Mouse (Mus musculus): ENCODE data around the gene Nfe2. TPM values are rescaled to one million over a fixed set of nuclear protein-coding genes. Genes with fewer than 3 reads are reported as not detected.

The Nfe2 gene
- 0.58 and 1.0 TPM in 2 replicates for polyA plus RNA-seq (2012; rRNA removed)

DNA sequence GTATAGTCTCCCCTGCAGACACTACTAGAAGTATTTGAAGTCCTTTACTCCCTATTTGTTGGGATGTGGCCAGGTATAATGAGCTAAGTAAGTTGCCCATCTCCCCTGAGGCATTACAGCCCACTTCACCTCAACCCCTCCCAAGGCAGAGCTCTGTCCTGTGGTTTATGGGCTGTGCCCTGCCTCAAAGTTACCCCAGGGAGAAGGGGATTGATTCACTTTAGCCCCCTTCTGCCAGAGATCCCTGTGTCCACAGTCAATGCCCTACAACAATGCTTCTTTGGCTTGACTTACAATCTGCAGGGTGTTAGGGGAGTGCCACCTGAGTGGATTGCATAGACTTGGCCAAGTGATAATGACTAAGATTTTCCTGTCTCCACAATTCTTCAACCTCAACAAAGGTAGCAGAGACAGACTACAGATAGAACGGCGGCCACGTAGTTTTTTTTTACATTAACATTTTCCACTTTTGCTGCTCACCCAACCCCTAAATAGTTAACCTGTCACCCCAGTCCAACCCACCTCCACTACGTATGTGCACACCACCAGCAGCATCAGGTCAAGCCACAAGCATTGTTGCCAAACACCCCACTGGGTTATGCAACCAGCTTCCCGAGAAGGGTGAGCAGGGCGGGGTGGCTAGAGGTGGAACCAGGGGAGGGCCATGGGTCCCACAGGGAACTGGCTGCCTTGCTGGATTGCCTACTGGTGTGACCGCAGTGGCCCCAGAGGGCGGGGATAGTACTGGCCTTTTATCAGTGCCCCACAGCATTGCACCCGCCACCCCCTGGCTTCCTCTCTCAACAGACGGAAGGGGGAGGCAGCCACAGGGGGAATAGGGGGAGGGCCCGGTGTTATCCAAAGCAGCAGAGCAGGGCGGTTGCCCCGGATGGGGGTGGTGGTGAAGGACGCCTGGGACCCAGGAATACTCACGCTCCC lies at the start of gene Nfe2:
Nfe2 (minus strand) TSS at position 614 of the 939 bp plus-strand sequence.
- Histone ChIP-seq H3K4me1 (ENCODE audit: control insufficient read depth, insufficient read depth, low read length) (no peaks in the 10 kb centered on the region), H3K27ac (ENCODE audit: insufficient read depth, low read depth, low read length) (no peak within 1 kb of the TSS), H3K27me3 (replicated peaks; ENCODE audit: control insufficient read depth, insufficient read depth, low read length) (no peaks in the 10 kb centered on the region), H3K4me3 (ENCODE audit: insufficient read depth, low read depth, low read length) (peak within 1 kb of the TSS; percentile 30; the same call in 1 of the 2 replicates), H3K36me3 (ENCODE audit: control insufficient read depth, insufficient read depth, low read length) (no peaks in the 10 kb centered on the region)
- DNase-seq = peak; percentile 77
- WGBS = 30% methylated on average over 15 of the region's 15 CpGs
- TF ChIP-seq POLR2A (IDR thresholded peaks at IDR 0.05; ENCODE audit: low read depth, low read length) (no peak), CTCF (conservative IDR thresholded peaks at IDR 0.05; ENCODE audit: insufficient read depth, insufficient read length, low read depth, low read length) (no peak)

DNA sequence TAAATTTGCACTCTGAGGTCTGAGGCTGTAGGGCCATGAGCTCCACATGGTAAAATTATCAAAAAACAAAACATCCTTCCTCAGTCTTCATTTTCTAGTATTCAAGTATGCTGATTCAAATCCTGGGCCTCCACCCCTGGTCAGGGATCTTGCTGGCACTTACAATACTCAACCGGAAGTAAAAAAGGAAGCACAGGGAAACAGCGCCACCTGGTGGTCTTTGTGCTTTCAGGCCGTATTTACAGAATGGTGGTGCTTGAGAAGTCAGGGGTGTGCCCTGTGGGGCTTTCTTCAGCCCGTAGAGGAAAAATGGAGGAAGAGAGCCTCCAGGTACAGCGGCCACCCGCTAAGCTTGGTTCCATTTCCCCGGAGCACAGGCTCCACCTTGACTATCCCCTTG lies 48.9 kb upstream of the Nfe2 start:
- Histone ChIP-seq H3K27ac (ENCODE audit: insufficient read depth, low read depth, low read length) (peak overlapping the region; percentile 95), H3K27me3 (replicated peaks; ENCODE audit: control insufficient read depth, insufficient read depth, low read length) (no peaks in the 10 kb centered on the region), H3K4me1 (ENCODE audit: control insufficient read depth, insufficient read depth, low read length) (peaks cover 29% of the 10 kb centered on the region), H3K36me3 (ENCODE audit: control insufficient read depth, insufficient read depth, low read length) (no peaks in the 10 kb centered on the region), H3K4me3 (ENCODE audit: insufficient read depth, low read depth, low read length) (no peak overlapping the region)
- peak; percentile 97 for DNase-seq
- WGBS = 3% methylated on average over 7 of the region's 7 CpGs
- peak; percentile 92 for TF ChIP-seq CTCF (conservative IDR thresholded peaks at IDR 0.05; ENCODE audit: insufficient read depth, insufficient read length, low read depth, low read length)
- TF ChIP-seq POLR2A (IDR thresholded peaks at IDR 0.05; ENCODE audit: low read depth, low read length) = no peak

- Histone ChIP-seq H3K36me3 (ENCODE audit: control insufficient read depth, insufficient read depth, low read length) (no peaks in the 10 kb centered on the region), H3K4me1 (ENCODE audit: control insufficient read depth, insufficient read depth, low read length) (peaks cover 29% of the 10 kb centered on the region), H3K27me3 (replicated peaks; ENCODE audit: control insufficient read depth, insufficient read depth, low read length) (no peaks in the 10 kb centered on the region), H3K4me3 (ENCODE audit: insufficient read depth, low read depth, low read length) (peak overlapping the region; percentile 53), H3K27ac (ENCODE audit: insufficient read depth, low read depth, low read length) (peak overlapping the region; percentile 97)
- 32% methylated on average over 8 of the region's 8 CpGs for whole genome bisulfite sequencing
- peak; percentile 88 for DNase-seq
- TF ChIP-seq POLR2A (IDR thresholded peaks at IDR 0.05; ENCODE audit: low read depth, low read length) (no peak), CTCF (conservative IDR thresholded peaks at IDR 0.05; ENCODE audit: insufficient read depth, insufficient read length, low read depth, low read length) (no peak)
Measured at GRCm38 (mm10) chr15:103305792-103306645, 47.8 kb upstream of the Nfe2 start.

DNA sequence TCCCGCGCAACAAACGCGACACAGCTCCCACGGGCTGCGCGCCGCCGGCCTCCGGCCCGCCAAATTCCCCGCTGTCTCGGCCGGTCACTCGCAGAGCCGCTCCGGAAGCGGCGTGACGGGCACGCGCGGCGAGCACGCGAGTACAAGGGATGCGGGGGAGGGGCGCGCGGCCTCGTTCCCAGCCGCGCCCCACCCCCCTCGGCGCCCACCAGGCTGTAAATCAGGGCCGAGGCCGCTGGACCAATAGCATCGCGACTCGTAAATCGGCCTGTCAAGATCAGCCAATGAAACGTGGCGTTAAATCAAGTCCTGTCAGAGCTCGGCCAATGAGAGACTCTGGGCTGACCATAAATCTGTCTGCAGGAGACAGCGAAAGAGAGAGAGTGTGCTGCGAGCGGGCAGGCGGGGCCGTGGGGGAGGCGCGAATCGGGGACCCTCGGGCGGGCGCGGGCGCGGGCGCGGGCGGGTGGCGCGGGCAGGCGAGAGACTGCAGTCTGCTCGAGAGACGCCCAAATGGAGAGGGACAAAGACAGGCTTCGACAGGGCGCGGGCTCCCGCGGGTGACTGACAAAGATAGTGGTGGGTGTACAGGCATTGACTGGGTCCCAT lies 47.0 kb upstream of the Nfe2 start:
- WGBS = under 1% methylated on average over 70 of the region's 71 CpGs
- Histone ChIP-seq H3K27me3 (replicated peaks; ENCODE audit: control insufficient read depth, insufficient read depth, low read length) (no peaks in the 10 kb centered on the region), H3K4me1 (ENCODE audit: control insufficient read depth, insufficient read depth, low read length) (peaks cover 33% of the 10 kb centered on the region), H3K27ac (ENCODE audit: insufficient read depth, low read depth, low read length) (peak overlapping the region; percentile 97), H3K36me3 (ENCODE audit: control insufficient read depth, insufficient read depth, low read length) (no peaks in the 10 kb centered on the region), H3K4me3 (ENCODE audit: insufficient read depth, low read depth, low read length) (peak overlapping the region; percentile 53)
- peak; percentile 99 for DNase-seq
- TF ChIP-seq POLR2A (IDR thresholded peaks at IDR 0.05; ENCODE audit: low read depth, low read length) (peak; percentile 38), CTCF (conservative IDR thresholded peaks at IDR 0.05; ENCODE audit: insufficient read depth, insufficient read length, low read depth, low read length) (no peak)

DNA sequence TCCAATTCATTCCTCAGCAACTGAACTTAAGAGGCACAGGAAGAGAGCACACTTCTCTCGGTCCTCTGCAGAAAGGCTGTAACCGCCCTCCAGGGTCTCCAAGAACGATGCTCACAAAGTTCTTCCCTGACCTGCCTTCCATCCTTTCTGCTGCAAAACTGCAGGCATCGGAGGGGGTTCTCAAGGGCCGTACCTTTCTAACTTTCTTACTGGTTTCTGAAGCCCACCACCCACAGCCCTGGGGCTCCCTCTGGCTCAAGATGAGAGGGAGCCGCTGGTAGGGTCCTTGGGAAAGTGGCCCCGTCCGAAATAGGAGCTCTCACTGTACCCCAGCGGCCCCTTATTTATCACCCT lies 46.4 kb upstream of the Nfe2 start:
- TF ChIP-seq CTCF (conservative IDR thresholded peaks at IDR 0.05; ENCODE audit: insufficient read depth, insufficient read length, low read depth, low read length) (no peak), POLR2A (IDR thresholded peaks at IDR 0.05; ENCODE audit: low read depth, low read length) (no peak)
- H3K27me3 ChIP-seq (replicated peaks; ENCODE audit: control insufficient read depth, insufficient read depth, low read length) = no peaks in the 10 kb centered on the region
- under 1% methylated on average over 9 of the region's 9 CpGs for WGBS
- peaks cover 33% of the 10 kb centered on the region for H3K4me1 ChIP-seq (ENCODE audit: control insufficient read depth, insufficient read depth, low read length)
- no peaks in the 10 kb centered on the region for H3K36me3 ChIP-seq (ENCODE audit: control insufficient read depth, insufficient read depth, low read length)
- peak overlapping the region; percentile 46 for H3K4me3 ChIP-seq (ENCODE audit: insufficient read depth, low read depth, low read length)
- DNase-seq = no peak
- H3K27ac ChIP-seq (ENCODE audit: insufficient read depth, low read depth, low read length) = peak overlapping the region; percentile 67

DNA sequence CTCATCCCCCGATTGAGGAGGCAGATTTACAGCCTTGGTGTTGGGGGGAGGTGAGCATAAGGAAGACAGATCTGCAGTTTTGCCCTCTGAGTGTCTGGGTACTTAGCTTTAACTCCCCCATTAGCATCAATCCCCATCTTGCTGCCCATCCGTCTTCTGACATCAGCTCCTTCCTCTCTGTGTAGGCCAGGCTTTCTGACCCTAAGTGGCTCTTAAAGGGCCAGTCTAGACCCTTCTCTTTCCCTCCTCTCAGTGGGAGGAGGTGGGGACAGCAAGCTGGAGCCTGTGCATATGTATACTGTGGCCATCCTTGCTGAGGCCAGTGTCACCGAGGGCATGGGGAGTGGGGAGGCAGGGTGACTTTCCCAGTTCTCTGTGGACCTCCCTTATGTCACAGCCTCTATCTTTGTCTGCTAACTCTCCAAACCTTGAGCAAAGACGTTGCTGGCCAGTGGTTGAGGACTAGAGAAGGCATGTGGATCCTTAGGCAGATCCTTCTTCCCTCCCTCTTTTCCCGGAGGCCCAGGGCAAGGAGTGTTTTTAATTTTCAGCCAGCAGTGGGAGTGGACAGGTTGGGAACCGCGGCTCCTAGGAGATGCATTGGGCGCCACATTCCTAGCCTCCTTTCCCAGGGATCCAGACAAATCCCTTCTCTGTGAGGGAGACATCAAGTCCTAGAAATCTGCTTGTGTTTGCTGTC lies 45.9 kb upstream of the Nfe2 start:
- H3K4me1 ChIP-seq (ENCODE audit: control insufficient read depth, insufficient read depth, low read length) = peaks cover 33% of the 10 kb centered on the region
- WGBS = 15% methylated on average over 8 of the region's 8 CpGs
- DNase-seq = peak; percentile 52
- peak overlapping the region; percentile 67 for H3K27ac ChIP-seq (ENCODE audit: insufficient read depth, low read depth, low read length)
- H3K36me3 ChIP-seq (ENCODE audit: control insufficient read depth, insufficient read depth, low read length) = no peaks in the 10 kb centered on the region
- TF ChIP-seq CTCF (conservative IDR thresholded peaks at IDR 0.05; ENCODE audit: insufficient read depth, insufficient read length, low read depth, low read length) (no peak), POLR2A (IDR thresholded peaks at IDR 0.05; ENCODE audit: low read depth, low read length) (no peak)
- H3K4me3 ChIP-seq (ENCODE audit: insufficient read depth, low read depth, low read length) = peak overlapping the region; percentile 46; the same call in 1 of the 2 replicates
- no peaks in the 10 kb centered on the region for H3K27me3 ChIP-seq (replicated peaks; ENCODE audit: control insufficient read depth, insufficient read depth, low read length)
